Mouse (Mus musculus): ENCODE measurements around the gene Asb5. TPM values are rescaled to one million over a fixed set of nuclear protein-coding genes. Genes with fewer than 3 reads are reported as not detected.
A peak's percentile ranks its signal among the peaks of the same experiment; 100 is the strongest.

Gene Asb5
- total and polyA plus RNA-seq, 3 experiments: 0.27 to 1.4 TPM; not detected in 1

- Histone ChIP-seq H3K79me2 (ENCODE audit: control insufficient read depth, insufficient read depth, low read length, poor library complexity) (no peaks in the 10 kb centered on the region), H3K9ac (ENCODE audit: control insufficient read depth, low read depth, low read length, poor library complexity, severe bottlenecking) (no peak overlapping the region), H3K27me3 (ENCODE audit: control insufficient read depth in 1 of 2, insufficient read depth in 2 of 2, low read length in 2 of 2) (peaks cover 2 to 3% of the 10 kb centered on the region in 2 experiments; a peak in 2 of 4 replicates), H3K4me3 (ENCODE audit: control insufficient read depth in 1 of 2, insufficient read depth in 1 of 2, low read depth in 2 of 2, low read length in 2 of 2) (peak overlapping the region; percentile 16 to 32; a peak in 2 of 4 replicates), H3K4me1 (ENCODE audit: control insufficient read depth in 1 of 2, insufficient read depth in 2 of 2, low read length in 2 of 2) (peaks cover 0 to 4% of the 10 kb centered on the region in 2 experiments; a peak in 1 of 4 replicates), H3K36me3 (ENCODE audit: control insufficient read depth in 1 of 2, insufficient read depth in 2 of 2, low read length in 2 of 2) (peaks cover 0 to 2% of the 10 kb centered on the region in 2 experiments; a peak in 1 of 4 replicates), H3K27ac (ENCODE audit: control insufficient read depth, low read depth, low read length) (no peak overlapping the region), H3K9me3 (replicated peaks; ENCODE audit: insufficient read depth, low read length) (no peaks in the 10 kb centered on the region)
- TF ChIP-seq NELFE (IDR thresholded peaks at IDR 0.05; ENCODE audit: low read depth, low read length) (no peak), SMC3 (IDR thresholded peaks at IDR 0.05; ENCODE audit: low read depth, low read length) (peak; percentile 93), RAD21 (IDR thresholded peaks at IDR 0.05; ENCODE audit: low read depth, low read length) (peak; percentile 95), CTCF (IDR thresholded peaks at IDR 0.05 in 2 of 3, conservative IDR thresholded peaks at IDR 0.05 in 1 of 3; ENCODE audit: control insufficient read depth in 1 of 3, insufficient read depth in 1 of 3, low read depth in 2 of 3, low read length in 3 of 3, poor library complexity in 1 of 3, severe bottlenecking in 1 of 3) (peak in 2 of 3 experiments; percentile 53 to 94; a peak in 4 of 6 replicates), E2F4 (IDR thresholded peaks at IDR 0.05; ENCODE audit: borderline replicate concordance, low read depth, low read length) (no peak), EP300 (IDR thresholded peaks at IDR 0.05; ENCODE audit: low read depth in 1 of 2, low read length in 2 of 2) (no peak), USF1 (IDR thresholded peaks at IDR 0.05; ENCODE audit: low read depth, low read length) (no peak), MAFK (IDR thresholded peaks at IDR 0.05; ENCODE audit: borderline replicate concordance, low read depth, low read length) (no peak), BHLHE40 (IDR thresholded peaks at IDR 0.05; ENCODE audit: borderline replicate concordance, low read depth, low read length) (no peak), ZKSCAN1 (IDR thresholded peaks at IDR 0.05; ENCODE audit: low read depth, low read length) (no peak), ZC3H11A (IDR thresholded peaks at IDR 0.05; ENCODE audit: low read depth, low read length) (peak; percentile 91)
- DNase-seq (ENCODE audit: low read depth, low spot score): peak; percentile 79
Observed at GRCm38 (mm10) chr8:54491057-54491690, 38.2 kb upstream of the Asb5 start.

GRCm38 (mm10) chr8:54491934-54492333 is 37.4 kb upstream of the Asb5 start:
- peaks cover 0 to 2% of the 10 kb centered on the region in 2 experiments; a peak in 1 of 4 replicates for H3K36me3 ChIP-seq (ENCODE audit: control insufficient read depth in 1 of 2, insufficient read depth in 2 of 2, low read length in 2 of 2)
- 0 out of 4 replicates have a peak overlapping the region, but pooled peaks of 1 of the 2 experiments have one; percentile 22 for H3K4me3 ChIP-seq (ENCODE audit: control insufficient read depth in 1 of 2, insufficient read depth in 1 of 2, low read depth in 2 of 2, low read length in 2 of 2)
- H3K27me3 ChIP-seq (ENCODE audit: control insufficient read depth in 1 of 2, insufficient read depth in 2 of 2, low read length in 2 of 2): peaks cover 2 to 3% of the 10 kb centered on the region in 2 experiments; a peak in 2 of 4 replicates
- TF ChIP-seq GABPA (IDR thresholded peaks at IDR 0.05; ENCODE audit: low read depth, low read length) (no peak), E2F4 (IDR thresholded peaks at IDR 0.05; ENCODE audit: borderline replicate concordance, low read depth, low read length) (no peak), CHD2 (IDR thresholded peaks at IDR 0.05; ENCODE audit: low read length) (no peak), ZNF384 (IDR thresholded peaks at IDR 0.05; ENCODE audit: low read depth, low read length) (no peak), USF2 (IDR thresholded peaks at IDR 0.05; ENCODE audit: borderline replicate concordance in 1 of 2, insufficient read depth in 1 of 2, low read depth in 1 of 2, low read length in 2 of 2) (no peak), ZKSCAN1 (IDR thresholded peaks at IDR 0.05; ENCODE audit: low read depth, low read length) (no peak), POLR2A (IDR thresholded peaks at IDR 0.05; ENCODE audit: control insufficient read depth in 1 of 2, insufficient read depth in 1 of 2, low read depth in 1 of 2, low read length in 2 of 2, poor library complexity in 1 of 2) (no peak), MYB (IDR thresholded peaks at IDR 0.05; ENCODE audit: low read depth, low read length) (no peak), TCF12 (IDR thresholded peaks at IDR 0.05; ENCODE audit: low read depth, low read length) (no peak), EP300 (IDR thresholded peaks at IDR 0.05; ENCODE audit: low read depth in 1 of 2, low read length in 2 of 2) (no peak), ELF1 (IDR thresholded peaks at IDR 0.05; ENCODE audit: low read depth, low read length) (no peak), GATA1 (IDR thresholded peaks at IDR 0.05; ENCODE audit: low read depth, low read length) (no peak), RAD21 (IDR thresholded peaks at IDR 0.05; ENCODE audit: low read depth, low read length) (no peak), HCFC1 (IDR thresholded peaks at IDR 0.05; ENCODE audit: low read depth, low read length) (no peak)
- peak; percentile 19 for DNase-seq (ENCODE audit: low read depth, low spot score)
- H3K9ac ChIP-seq (ENCODE audit: control insufficient read depth, low read depth, low read length, poor library complexity, severe bottlenecking): no peak overlapping the region
- H3K4me1 ChIP-seq (ENCODE audit: control insufficient read depth in 1 of 2, insufficient read depth in 2 of 2, low read length in 2 of 2): peaks cover 0 to 4% of the 10 kb centered on the region in 2 experiments; a peak in 1 of 4 replicates
- no peak overlapping the region for H3K27ac ChIP-seq (ENCODE audit: control insufficient read depth, low read depth, low read length)
- no peaks in the 10 kb centered on the region for H3K79me2 ChIP-seq (ENCODE audit: control insufficient read depth, insufficient read depth, low read length, poor library complexity)
- H3K9me3 ChIP-seq (replicated peaks; ENCODE audit: insufficient read depth, low read length): no peaks in the 10 kb centered on the region
